Mouse (Mus musculus): ENCODE measurements at regions not wholly inside any gene's neighbourhood (a gene's known extent, or its start where the extent isn't known, plus 50 kb on each side); places are given as distances from the start of the nearest gene placed in this dataset.

- DNase-seq (ENCODE audit: inconsistent ontology term) = no peak
Observed at GRCm38 (mm10) chr5:100982573-100982936, 137.0 kb downstream of the Gpat3 start.

GRCm38 (mm10) chr5:100981849-100982572 lies 136.5 kb downstream of the Gpat3 start:
- no peak for DNase-seq (ENCODE audit: inconsistent ontology term)

DNA sequence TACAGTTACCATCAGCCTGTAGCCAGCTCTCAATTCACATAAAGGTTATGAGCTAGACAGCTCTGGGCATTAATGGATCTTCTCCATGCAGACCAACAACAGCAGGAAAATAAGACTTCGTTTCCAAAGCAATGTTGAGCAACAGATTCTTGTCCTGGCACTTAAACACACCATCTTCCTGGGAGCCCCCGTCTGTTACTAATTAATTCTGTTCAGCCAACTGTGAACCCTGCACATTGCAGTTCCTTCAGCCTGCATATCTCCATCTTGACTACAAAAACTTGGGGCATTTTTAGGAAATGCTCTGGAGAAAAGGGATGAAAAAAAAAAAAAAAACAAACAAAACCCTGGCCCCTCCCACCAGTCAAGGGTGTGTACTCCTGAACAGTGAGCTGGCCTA lies 131.2 kb downstream of the Gpat3 start:
- DNase-seq (ENCODE audit: inconsistent ontology term) = peak; percentile 21

- DNase-seq (ENCODE audit: inconsistent ontology term) = peak; percentile 1
Observed at GRCm38 (mm10) chr5:100951210-100951609, 105.7 kb downstream of the Gpat3 start.

All from Muller cell, postnatal 12 days (primary cell).